Mouse (Mus musculus) midbrain, embryonic 13.5 days (tissue): ENCODE data around the gene Csmd2. TPM values are rescaled to one million over a fixed set of nuclear protein-coding genes. Genes with fewer than 3 reads are reported as not detected.
"Not testable (repeated sequence)": the region's sequence is repeated elsewhere in the genome, so short reads cannot be mapped to it uniquely, and the experiment has no call there.

Experiments
- ATAC-seq: fragments of 200-750 bp; cut with Nextera tagmentation; 2 replicates; pipeline ENCODE4 v1.8.0; 2017; ENCODE audit warnings: mild to moderate bottlenecking, moderate TSS enrichment, moderate library complexity
- H3K27ac ChIP-seq: fragments of 300-500 bp; sonication (generic); 2 replicates; pipeline ENCODE4 v1.5.1; 2015; ENCODE audit warnings: inconsistent platforms, mild to moderate bottlenecking, moderate library complexity
- H3K27me3 ChIP-seq: fragments of 300-500 bp; sonication (generic); 2 replicates; pipeline ENCODE4 v1.6.1; 2015; ENCODE audit warnings: mild to moderate bottlenecking, inconsistent platforms
- H3K36me3 ChIP-seq: fragments of 300-500 bp; sonication (generic); 2 replicates; pipeline ENCODE4 v1.6.1; 2015; ENCODE audit warnings: mild to moderate bottlenecking, inconsistent platforms
- H3K4me1 ChIP-seq: fragments of 300-500 bp; sonication (generic); replicated peaks from 2 replicates; pipeline ENCODE4 v1.6.1; 2015; ENCODE audit warnings: inconsistent platforms
- H3K4me2 ChIP-seq: fragments of 300-500 bp; sonication (generic); replicated peaks from 2 replicates; pipeline ENCODE4 v1.6.1; 2015; ENCODE audit warnings: moderate library complexity, mild to moderate bottlenecking, inconsistent platforms
- H3K4me3 ChIP-seq: fragments of 300-500 bp; sonication (generic); replicated peaks from 2 replicates; pipeline ENCODE4 v1.5.1; 2015; ENCODE audit warnings: mild to moderate bottlenecking, inconsistent platforms
- H3K9ac ChIP-seq: fragments of 300-500 bp; sonication (generic); replicated peaks from 2 replicates; pipeline ENCODE4 v1.6.1; 2015; ENCODE audit warnings: mild to moderate bottlenecking, inconsistent platforms
- H3K9me3 ChIP-seq: fragments of 300-500 bp; sonication (generic); 2 replicates; pipeline ENCODE4 v1.6.1; 2016; ENCODE audit warnings: mild to moderate bottlenecking, inconsistent platforms
- WGBS: fragments of 180-500 bp; shearing (Covaris S2); methylation state at CpG from one replicate; pipeline ENCODE4 v1.1.7; 2015; 5-methylcytosine and 5-hydroxymethylcytosine counted together
- polyA plus RNA-seq: library from polyadenylated mRNA; unstranded; fragments of >200 nt; fragmentation: Nextera tagmentation; extraction: Ambion mirVana; gene quantifications from 2 replicates; pipeline ENCODE4 v1.2.1, GENCODE M21; 2015

The Csmd2 gene
- polyA plus RNA-seq, 1 experiment from 2014 or later, result 9.2 TPM

DNA sequence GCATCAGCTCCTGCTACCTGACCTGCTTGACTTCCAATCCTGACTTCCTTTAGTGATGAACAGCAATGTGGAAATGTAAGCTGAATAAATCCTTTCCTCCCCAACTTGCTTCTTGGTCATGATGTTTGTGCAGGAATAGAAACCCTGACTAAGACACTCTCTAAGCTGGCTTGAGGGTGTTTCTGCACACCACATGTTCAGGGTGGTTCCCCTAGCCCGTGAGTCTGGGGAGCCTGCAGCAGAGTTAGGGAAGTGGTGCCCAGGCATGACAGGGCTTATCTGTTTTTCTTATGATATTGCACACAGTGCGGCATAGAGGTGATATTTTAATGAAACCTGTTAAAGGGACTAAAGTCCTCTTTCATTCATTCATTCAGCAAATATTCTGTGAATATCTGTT, 73.6 kb downstream of the Csmd2 start:
- H3K27ac ChIP-seq, ATAC-seq, H3K4me2 ChIP-seq, H3K4me3 ChIP-seq, H3K27me3 ChIP-seq, H3K9ac ChIP-seq, H3K9me3 ChIP-seq, H3K4me1 ChIP-seq: not testable (repeated sequence)
- WGBS, result 91% methylated on average over 2 of the region's 2 CpGs
- peaks cover 14% of the 10 kb centered on the region for H3K36me3 ChIP-seq

DNA sequence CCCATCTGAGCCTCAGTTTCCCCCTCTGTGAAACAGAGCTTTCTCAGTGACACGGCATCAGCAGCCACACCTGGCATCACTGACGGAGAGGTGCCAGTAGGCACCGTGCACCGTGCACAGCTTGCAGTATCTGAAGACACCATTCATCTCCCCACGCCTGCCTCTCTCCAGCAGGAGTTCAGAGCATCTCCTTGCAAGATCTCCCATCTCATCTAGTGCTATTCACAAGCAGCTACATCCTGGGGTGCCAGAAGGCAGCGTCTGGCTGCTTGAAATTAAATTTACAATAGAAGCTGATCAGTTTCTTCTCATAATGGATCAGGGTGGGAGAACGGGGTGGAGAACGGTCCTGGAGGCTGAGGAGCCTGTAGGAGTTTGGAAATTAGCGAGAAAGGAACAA, 79.5 kb downstream of the Csmd2 start:
- no peak overlapping the region for H3K9ac ChIP-seq
- WGBS, result 79% methylated on average over 9 of the region's 9 CpGs
- H3K4me3 ChIP-seq, result no peak overlapping the region
- H3K4me2 ChIP-seq, result no peak overlapping the region
- no peaks in the 10 kb centered on the region for H3K4me1 ChIP-seq
- ATAC-seq, result no peak
- H3K9me3 ChIP-seq, result no peaks in the 10 kb centered on the region
- no peaks in the 10 kb centered on the region for H3K36me3 ChIP-seq
- no peaks in the 10 kb centered on the region for H3K27me3 ChIP-seq
- H3K27ac ChIP-seq, result no peak overlapping the region

DNA sequence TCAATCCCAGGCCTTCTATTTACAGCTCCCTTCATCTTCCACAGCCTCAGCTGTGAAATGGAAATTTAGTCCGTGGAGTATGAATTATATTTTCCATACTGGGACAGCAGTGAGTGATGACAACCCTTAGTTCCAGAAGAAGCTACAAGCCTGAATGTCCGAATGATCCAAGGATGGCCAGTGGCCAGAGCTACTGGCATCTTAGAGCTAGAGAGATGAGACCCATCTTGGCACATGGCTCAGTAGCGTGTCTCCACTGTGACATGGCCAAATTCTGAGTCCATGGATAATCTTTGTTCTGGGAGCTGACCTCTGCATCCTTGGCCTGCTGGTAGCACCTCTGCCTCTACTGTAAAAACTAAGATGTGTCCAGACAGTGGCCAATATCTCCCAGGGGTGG, 96.8 kb downstream of the Csmd2 start:
- 96% methylated on average over 3 of the region's 3 CpGs for whole genome bisulfite sequencing
- no peak overlapping the region for H3K27ac ChIP-seq
- ATAC-seq, result no peak

DNA sequence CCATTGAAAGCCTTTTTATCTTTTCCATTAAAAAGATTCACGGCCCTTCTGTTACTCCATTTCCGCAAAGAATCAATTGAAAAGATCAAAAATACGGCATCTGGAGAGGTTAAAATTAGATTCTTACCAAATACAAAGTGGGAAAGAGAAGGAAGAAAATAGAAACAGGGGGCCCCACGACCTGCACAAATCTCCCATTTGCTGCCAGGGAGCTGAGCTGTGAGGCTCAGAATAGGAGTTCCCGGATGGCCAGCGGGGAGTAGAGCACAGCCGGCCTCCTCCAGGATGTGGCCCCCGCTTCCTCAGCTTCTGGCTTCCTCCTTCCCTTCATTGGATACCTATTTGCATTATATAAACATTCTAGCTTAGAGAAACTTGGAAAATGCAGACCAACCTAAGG, 97.4 kb downstream of the Csmd2 start:
- Histone ChIP-seq H3K9ac (no peak overlapping the region), H3K27me3 (no peaks in the 10 kb centered on the region), H3K27ac (no peak overlapping the region), H3K4me3 (no peak overlapping the region), H3K4me1 (peaks cover 21% of the 10 kb centered on the region), H3K36me3 (no peaks in the 10 kb centered on the region), H3K4me2 (no peak overlapping the region), H3K9me3 (no peaks in the 10 kb centered on the region)
- WGBS, result 78% methylated on average over 8 of the region's 8 CpGs
- ATAC-seq, result no peak

More for the DNA sequence above, 96.8 kb downstream of the Csmd2 start:
- H3K4me2 ChIP-seq, result no peak overlapping the region
- H3K9ac ChIP-seq, result no peak overlapping the region
- H3K4me3 ChIP-seq, result no peak overlapping the region
- H3K4me1 ChIP-seq, result peaks cover 19% of the 10 kb centered on the region
- H3K27me3 ChIP-seq, result no peaks in the 10 kb centered on the region
- no peaks in the 10 kb centered on the region for H3K36me3 ChIP-seq
- H3K9me3 ChIP-seq, result no peaks in the 10 kb centered on the region

DNA sequence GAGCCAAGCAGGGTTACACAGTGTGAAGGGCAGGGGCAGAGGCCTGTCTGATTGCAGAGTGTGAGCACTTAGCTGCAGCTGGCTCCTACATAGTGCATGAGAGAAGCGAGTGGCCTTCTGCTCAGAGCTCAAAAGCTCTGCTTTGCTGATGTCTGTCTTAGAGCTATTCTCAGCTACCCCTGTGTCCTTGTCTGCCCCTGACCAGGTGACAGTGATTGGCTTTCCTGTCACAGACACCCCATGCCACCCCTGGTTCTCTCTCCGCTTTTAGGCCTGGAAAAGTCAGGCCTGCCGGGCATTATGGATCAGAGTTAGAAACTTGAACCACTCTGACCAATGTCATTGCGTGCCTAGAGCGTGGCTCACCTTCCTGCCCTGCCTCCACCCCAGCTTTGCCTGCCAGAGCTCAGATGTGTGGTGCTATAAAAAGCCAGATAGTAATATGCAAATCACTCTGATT, 99.5 kb downstream of the Csmd2 start:
- Histone ChIP-seq H3K4me2 (no peak overlapping the region), H3K4me1 (peaks cover 21% of the 10 kb centered on the region), H3K4me3 (no peak overlapping the region), H3K9me3 (no peaks in the 10 kb centered on the region), H3K9ac (no peak overlapping the region), H3K27ac (0 out of 2 replicates have a peak overlapping the region, but pooled peaks have one; percentile 26), H3K36me3 (no peaks in the 10 kb centered on the region), H3K27me3 (no peaks in the 10 kb centered on the region)
- WGBS, result 90% methylated on average over 5 of the region's 5 CpGs
- no peak for ATAC-seq

DNA sequence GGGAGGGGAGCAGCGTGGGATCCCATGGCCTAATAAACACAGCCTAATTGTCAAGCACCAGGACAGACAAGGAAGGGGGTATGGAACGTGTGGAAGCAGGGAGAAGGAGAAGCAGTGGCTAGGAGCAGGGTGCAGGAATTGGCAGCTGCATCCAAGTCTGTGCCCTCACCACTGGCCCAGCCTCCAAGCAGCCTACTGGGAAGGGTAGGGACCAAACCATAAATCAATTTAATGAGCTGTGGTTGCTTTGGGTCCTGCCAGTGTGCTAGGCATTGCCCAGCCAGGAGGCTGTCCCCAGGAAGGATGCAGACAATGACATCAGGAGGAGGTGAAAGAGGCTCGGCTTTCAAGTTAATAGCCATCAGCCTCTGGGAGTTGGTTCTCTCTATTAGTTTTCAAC, 100.0 kb downstream of the Csmd2 start:
- Histone ChIP-seq H3K36me3 (no peaks in the 10 kb centered on the region), H3K4me2 (no peak overlapping the region), H3K27me3 (no peaks in the 10 kb centered on the region), H3K9me3 (no peaks in the 10 kb centered on the region), H3K9ac (no peak overlapping the region), H3K4me1 (peaks cover 21% of the 10 kb centered on the region), H3K27ac (0 out of 2 replicates have a peak overlapping the region, but pooled peaks have one; percentile 26), H3K4me3 (no peak overlapping the region)
- 41% methylated on average over 3 of the region's 3 CpGs for WGBS
- no peak for ATAC-seq

DNA sequence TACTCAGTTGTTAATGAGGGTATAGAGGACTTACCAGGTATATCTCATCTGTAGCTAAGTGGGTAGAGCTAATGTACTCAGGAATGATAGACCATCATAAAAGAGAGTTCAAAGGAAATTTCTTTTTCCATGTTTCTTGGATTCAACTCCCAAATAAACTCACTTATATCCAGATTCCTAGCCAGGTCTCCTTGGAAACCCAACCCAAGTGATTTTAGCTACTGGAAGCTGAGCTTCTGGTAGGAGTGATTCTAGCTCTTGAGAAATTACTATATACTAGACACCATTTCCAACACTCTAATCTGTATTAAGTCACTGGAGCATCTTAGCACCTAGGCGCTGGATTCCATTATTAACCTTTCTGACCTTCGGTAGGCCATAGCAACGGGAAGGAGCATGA, 100.6 kb downstream of the Csmd2 start:
- Histone ChIP-seq H3K9me3 (no peaks in the 10 kb centered on the region), H3K4me1 (peaks cover 21% of the 10 kb centered on the region), H3K27ac (no peak overlapping the region), H3K4me2 (no peak overlapping the region), H3K9ac (no peak overlapping the region), H3K4me3 (no peak overlapping the region), H3K27me3 (no peaks in the 10 kb centered on the region), H3K36me3 (no peaks in the 10 kb centered on the region)
- 51% methylated on average over 3 of the region's 3 CpGs for WGBS
- no peak for ATAC-seq

DNA sequence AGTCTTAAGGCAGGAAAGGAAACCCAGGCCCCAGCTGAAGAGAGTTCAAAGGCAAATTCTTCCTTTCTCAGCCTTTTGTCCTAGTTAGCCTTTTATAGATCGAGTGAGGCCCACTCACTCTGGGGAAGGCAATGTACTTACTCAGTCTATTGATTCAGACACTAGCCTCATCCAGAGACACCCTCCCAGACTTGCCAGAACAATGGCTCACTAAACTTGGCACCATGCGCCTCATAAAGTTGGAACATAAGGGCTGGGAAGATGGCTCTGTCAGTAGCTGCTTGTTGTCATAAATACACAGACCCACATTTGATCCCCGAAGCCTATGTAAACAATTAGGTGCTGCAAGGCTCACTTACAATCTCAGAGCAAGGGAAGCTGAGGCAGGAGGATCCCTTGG, 104.3 kb downstream of the Csmd2 start:
- no peaks in the 10 kb centered on the region for H3K36me3 ChIP-seq
- 73% methylated on average over 3 of the region's 3 CpGs for WGBS

DNA sequence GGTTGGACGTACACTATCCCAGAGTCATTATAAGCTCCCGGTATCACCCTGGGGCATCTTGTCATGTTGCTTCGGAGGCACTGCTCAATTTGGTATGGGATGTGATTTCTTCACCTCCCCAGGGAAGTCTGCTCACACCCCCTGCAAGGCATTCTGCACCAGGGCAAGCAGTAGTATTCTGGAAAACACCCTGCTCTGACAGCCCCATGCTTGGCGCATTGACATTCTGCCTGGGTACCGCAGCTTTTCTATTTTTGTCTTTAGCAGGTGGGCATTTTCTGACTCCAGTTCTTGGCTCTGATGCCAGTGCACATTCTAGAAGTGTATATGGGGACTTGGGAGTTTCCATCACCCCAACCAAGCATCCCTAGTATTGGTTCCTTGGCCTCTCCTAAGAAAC, 111.9 kb downstream of the Csmd2 start:
- no peak for ATAC-seq
- peaks cover 24% of the 10 kb centered on the region for H3K4me1 ChIP-seq
- no peak overlapping the region for H3K9ac ChIP-seq
- no peaks in the 10 kb centered on the region for H3K27me3 ChIP-seq
- no peak overlapping the region for H3K4me3 ChIP-seq
- H3K27ac ChIP-seq, result no peak overlapping the region
- H3K36me3 ChIP-seq, result no peaks in the 10 kb centered on the region
- H3K4me2 ChIP-seq, result no peak overlapping the region
- WGBS, result 77% methylated on average over 5 of the region's 5 CpGs
- no peaks in the 10 kb centered on the region for H3K9me3 ChIP-seq

More for the DNA sequence above, 104.3 kb downstream of the Csmd2 start:
- ATAC-seq, result no peak
- no peak overlapping the region for H3K9ac ChIP-seq
- H3K4me2 ChIP-seq, result no peak overlapping the region
- no peak overlapping the region for H3K4me3 ChIP-seq
- H3K4me1 ChIP-seq, result peaks cover 21% of the 10 kb centered on the region
- H3K27me3 ChIP-seq, result no peaks in the 10 kb centered on the region
- H3K9me3 ChIP-seq, result no peaks in the 10 kb centered on the region
- no peak overlapping the region for H3K27ac ChIP-seq

DNA sequence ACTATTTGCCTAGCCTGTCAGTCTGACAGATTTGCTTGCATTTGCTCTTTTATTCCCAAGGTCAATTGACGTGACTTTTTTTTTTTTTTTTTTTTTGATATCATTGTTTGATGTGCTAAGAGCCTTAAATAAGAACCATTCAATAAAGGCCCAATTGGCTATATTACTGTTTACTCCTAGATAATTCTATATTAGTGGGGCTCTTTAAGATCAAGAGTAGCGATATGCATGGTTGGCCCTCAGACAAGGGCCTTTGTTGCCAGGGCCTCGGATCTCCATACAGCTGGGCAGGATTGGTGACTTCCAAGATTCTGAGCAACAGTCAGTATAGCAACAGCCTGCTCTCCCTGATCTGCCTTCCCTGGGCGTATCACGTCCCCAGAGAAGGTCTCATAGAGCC, 112.9 kb downstream of the Csmd2 start:
- Histone ChIP-seq H3K4me2 (no peak overlapping the region), H3K27me3 (no peaks in the 10 kb centered on the region), H3K4me3 (no peak overlapping the region), H3K9me3 (no peaks in the 10 kb centered on the region), H3K36me3 (no peaks in the 10 kb centered on the region), H3K9ac (no peak overlapping the region), H3K27ac (no peak overlapping the region), H3K4me1 (peaks cover 25% of the 10 kb centered on the region)
- 34% methylated on average over 5 of the region's 5 CpGs for WGBS
- no peak for ATAC-seq

DNA sequence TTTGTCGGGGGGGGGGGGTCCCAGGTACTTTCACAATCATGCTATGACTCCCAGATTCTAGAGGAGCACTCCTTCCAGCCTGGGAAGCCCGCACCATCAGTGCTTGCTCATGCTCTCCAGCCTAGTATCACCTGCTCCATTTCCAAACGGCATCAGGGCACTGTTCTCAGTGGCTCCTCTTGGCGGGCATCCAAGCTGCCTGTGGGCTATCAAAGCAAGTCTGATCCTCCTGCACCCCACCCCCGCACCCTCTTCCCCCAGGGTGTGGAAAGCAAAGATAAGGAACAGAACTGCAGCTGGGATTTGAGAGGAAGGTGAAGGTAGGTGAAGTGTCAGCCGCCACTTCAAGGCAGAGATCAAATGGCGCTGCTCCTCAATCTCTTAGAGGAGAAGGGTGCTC, 128.7 kb downstream of the Csmd2 start:
- no peaks in the 10 kb centered on the region for H3K36me3 ChIP-seq
- no peak for ATAC-seq
- H3K9ac ChIP-seq, result no peak overlapping the region
- H3K9me3 ChIP-seq, result no peaks in the 10 kb centered on the region
- H3K4me1 ChIP-seq, result peaks cover 17% of the 10 kb centered on the region
- H3K4me2 ChIP-seq, result no peak overlapping the region
- no peaks in the 10 kb centered on the region for H3K27me3 ChIP-seq
- H3K4me3 ChIP-seq, result no peak overlapping the region
- 66% methylated on average over 7 of the region's 7 CpGs for WGBS
- H3K27ac ChIP-seq, result no peak overlapping the region

DNA sequence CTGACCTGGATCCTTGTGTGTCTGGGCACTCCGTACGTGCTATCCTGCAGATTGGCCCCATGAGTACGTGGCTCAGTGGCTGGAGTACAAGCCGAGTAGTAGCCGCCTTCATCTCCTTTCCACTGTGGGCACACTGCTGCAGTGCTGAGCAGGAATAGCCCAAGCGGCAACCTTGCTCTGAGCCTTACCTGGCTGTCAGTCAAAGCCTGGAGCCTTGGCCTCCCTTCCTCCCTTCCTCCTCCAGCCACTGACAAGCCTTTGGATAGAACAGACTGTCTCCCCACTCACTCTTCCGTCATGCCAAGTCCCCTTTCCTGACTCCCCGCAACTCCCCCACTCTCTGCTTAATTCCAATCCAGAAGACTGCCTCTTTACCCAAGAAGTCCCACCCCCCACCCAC, 135.6 kb downstream of the Csmd2 start:
- H3K9me3 ChIP-seq, result no peaks in the 10 kb centered on the region
- no peak overlapping the region for H3K27ac ChIP-seq
- no peak overlapping the region for H3K9ac ChIP-seq
- peaks cover 10% of the 10 kb centered on the region for H3K4me1 ChIP-seq
- H3K4me2 ChIP-seq, result no peak overlapping the region
- H3K36me3 ChIP-seq, result no peaks in the 10 kb centered on the region; the same call in 1 of the 2 replicates
- no peak for ATAC-seq
- WGBS, result 84% methylated on average over 8 of the region's 8 CpGs
- H3K27me3 ChIP-seq, result no peaks in the 10 kb centered on the region
- no peak overlapping the region for H3K4me3 ChIP-seq

DNA sequence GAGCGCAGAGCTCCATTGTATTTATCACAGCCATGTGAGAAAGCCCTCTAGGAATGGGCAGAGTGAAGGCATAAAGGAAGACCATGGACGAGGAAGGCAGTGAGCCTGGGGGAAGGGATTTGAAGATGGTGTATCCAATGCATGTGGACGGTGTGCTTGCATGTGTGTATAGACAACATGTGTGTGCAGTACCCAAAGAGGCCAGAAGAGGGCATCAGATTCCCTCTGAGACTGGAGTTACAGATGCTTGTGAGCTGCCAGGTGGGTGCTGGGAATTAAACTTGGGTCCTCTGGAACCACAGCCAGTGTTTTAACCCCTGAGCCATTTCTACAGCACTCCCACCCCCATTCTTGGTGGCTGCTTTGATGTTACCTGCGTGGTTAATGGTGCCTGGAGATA, 137.1 kb downstream of the Csmd2 start:
- peaks cover 10% of the 10 kb centered on the region for H3K4me1 ChIP-seq
- 83% methylated on average over 4 of the region's 4 CpGs for WGBS
- H3K9me3 ChIP-seq, result no peaks in the 10 kb centered on the region
- no peaks in the 10 kb centered on the region; the same call in 1 of the 2 replicates for H3K36me3 ChIP-seq
- no peak overlapping the region for H3K9ac ChIP-seq
- H3K27me3 ChIP-seq, result no peaks in the 10 kb centered on the region
- H3K4me3 ChIP-seq, result no peak overlapping the region
- ATAC-seq, result no peak
- H3K27ac ChIP-seq, result no peak overlapping the region
- no peak overlapping the region for H3K4me2 ChIP-seq
